Mouse (Mus musculus) brain, embryonic 14.5 days (tissue): ENCODE measurements around the gene Pgap3. TPM values are rescaled to one million over a fixed set of nuclear protein-coding genes. Genes with fewer than 3 reads are reported as not detected.
A peak's percentile ranks its signal among the peaks of the same experiment; 100 is the strongest.

Experiments used
- DNase-seq: peaks from one replicate; pipeline ENCODE4 v3.0.0-alpha.2; 2011; ENCODE audit warnings: low read depth
- CTCF ChIP-seq: fragments of 200-500 bp; IDR thresholded peaks from 2 replicates; pipeline ENCODE4 v1.5.1; 2012; ENCODE audit warnings: inconsistent platforms, mild to moderate bottlenecking, moderate library complexity, borderline replicate concordance; ENCODE audit not compliant: insufficient read depth, insufficient read length; ENCODE audit errors: extremely low read depth
- POLR2A ChIP-seq: fragments of 200-500 bp; IDR thresholded peaks from 2 replicates; pipeline ENCODE4 v1.6.1; 2012; ENCODE audit warnings: mild to moderate bottlenecking, inconsistent platforms, borderline replicate concordance; ENCODE audit not compliant: poor library complexity, insufficient read depth, insufficient read length, severe bottlenecking; ENCODE audit errors: extremely low read depth
- polyA plus RNA-seq: library from polyadenylated mRNA; depleted of rRNA; stranded (reverse); fragments of >200 nt; gene quantifications from 2 replicates; pipeline ENCODE4 v1.2.3, GENCODE M21; 2012

Pgap3 gene
- polyA plus RNA-seq, 1 experiment = 12.0 TPM

DNA sequence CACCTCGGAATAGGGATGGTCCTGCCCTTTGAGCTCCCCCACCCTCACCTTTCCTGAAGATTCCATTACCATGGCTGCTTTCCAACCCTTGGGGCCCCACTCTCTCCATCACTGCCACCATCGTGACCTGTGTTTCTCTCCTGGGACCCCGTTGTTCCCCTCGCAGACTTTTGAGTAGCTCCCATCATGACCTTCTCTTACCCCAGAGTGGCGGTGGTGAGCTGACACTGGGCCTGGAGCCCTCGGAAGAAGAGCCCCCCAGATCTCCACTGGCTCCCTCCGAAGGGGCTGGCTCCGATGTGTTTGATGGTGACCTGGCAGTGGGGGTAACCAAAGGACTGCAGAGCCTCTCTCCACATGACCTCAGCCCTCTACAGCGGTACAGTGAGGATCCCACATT, 35.4 kb upstream of the Pgap3 start:
- TF ChIP-seq POLR2A = no peak
- TF ChIP-seq CTCF = no peak
- DNase-seq = no peak

DNA sequence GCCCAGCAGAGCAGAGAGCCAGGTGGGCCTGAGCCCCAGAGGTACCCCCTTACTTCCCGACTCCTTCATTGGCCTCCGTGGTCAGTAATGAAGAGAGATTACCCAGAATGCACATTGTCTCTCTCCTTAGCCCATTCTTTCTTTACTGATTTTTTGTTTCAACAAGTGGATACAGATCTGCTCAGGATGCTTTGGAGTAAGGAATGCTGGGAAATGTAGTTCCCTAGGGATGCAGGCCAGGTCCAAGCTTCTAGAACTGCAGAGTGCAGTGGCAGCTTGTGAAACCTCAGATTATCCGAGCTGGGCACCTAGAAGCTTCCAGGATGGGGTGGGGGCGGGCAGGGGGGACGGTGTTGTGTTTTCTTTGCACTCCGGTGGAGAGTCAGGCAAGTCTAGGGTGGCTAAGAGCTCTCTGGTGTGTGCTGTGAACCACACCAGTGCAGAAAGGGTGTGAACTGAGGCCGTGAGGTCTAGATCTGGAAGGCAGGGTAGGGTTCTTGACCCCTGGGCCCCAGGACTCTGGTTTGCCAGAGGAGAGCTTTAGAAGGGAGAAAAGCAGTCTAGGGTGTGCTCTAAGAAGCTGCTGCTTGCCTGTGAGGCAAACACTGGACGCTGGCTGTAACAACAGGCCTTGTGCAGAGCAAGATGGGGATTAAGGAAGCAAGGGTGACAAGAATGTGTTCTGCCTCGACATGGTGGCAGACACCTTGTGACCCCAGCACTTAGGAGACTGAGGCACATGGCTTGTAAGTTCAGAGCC, 31.6 kb upstream of the Pgap3 start:
- no peak for DNase-seq
- no peak for TF ChIP-seq CTCF
- no peak for TF ChIP-seq POLR2A

DNA sequence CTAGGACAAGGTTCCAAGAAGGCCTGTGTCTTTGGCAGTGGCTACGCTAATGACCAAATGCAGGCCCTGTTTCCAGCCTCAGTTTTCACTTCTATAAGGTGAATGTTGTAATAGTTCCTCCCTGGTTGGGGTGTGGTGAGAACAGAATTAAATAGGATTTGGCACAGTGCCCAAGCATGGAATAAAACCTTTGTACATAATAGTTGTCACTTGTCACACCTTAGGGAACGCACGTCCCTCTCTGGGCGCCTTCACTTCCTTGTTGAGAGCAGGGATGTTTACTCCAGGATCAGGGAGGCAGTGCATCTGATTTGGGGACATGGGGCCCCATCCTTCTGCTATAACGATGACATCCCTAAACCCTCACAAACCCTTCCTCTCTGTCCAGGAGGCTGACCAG, 28.1 kb upstream of the Pgap3 start:
- no peak for DNase-seq
- TF ChIP-seq CTCF (no peak), POLR2A (no peak)

DNA sequence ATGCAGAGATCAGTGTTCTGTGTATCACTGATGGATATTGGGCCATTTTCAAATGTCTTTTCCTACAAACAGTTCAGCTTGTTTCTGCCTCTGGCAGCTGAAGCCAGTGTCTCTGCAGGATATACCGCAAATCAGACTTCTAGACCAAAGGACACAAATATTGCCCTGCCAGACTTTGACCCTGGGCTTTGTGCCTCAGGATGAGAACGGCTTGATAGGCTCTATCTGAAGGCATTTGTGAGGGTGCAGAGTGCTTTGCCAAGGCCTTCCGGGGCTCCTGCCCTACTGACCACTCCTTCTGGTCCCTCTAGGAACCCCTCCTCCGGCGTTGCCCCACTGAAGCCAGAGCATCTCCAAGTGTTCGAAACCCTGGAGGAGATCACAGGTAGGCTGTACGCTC, 26.3 kb upstream of the Pgap3 start:
- DNase-seq = no peak
- TF ChIP-seq CTCF = no peak
- TF ChIP-seq POLR2A = no peak

DNA sequence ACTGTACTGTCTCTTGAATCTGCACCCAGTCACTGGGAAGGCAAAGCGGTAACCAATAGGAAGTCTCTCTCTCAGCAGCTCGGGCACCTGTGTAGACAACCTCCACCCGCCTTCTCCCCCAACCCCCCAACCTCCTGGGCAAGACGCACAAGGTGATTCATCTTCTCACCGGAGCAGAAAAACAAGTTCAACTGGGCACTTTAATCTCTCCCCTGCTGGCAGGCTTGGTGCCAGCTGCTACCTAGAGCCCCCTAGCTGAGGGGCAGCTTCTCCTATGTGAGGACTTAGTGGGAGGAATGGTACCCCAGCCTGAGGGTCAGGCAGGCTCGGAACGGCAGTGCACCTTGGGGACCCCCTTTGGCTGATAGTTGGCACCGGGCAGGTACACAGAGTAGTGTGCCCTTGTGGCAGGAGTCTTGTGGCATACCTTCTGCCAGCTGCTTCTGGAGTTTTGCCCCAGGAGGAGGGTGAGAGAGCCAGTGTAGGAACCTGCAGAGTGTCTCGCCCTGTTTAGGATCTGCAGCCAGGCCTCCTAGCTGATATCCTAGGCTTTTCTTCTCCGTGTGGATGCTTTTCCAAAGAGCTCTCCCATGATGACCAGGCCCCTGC, 18.8 kb upstream of the Pgap3 start:
- TF ChIP-seq POLR2A = no peak
- TF ChIP-seq CTCF = no peak
- no peak for DNase-seq

DNA sequence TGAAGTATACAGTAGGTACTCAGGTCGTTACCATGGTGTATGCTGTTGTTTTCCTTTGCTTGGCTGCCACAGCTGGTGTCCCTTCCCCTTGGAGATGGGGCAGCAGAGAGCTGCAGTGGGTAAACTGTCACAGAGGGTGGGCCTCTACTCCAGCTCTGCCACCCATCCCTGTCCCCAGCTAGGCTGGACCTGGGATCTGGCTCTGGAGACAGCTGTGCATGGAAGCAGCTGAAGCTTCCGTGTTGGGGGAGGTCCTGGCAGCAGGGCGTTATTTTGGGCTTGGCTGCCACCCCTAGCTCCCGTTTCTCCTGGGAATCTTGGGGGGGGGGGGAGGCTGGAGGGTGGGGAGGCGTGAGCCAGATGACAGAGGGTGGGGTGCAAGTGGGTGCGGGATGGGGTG, 18.0 kb upstream of the Pgap3 start:
- no peak for TF ChIP-seq CTCF
- TF ChIP-seq POLR2A = no peak
- no peak for DNase-seq

DNA sequence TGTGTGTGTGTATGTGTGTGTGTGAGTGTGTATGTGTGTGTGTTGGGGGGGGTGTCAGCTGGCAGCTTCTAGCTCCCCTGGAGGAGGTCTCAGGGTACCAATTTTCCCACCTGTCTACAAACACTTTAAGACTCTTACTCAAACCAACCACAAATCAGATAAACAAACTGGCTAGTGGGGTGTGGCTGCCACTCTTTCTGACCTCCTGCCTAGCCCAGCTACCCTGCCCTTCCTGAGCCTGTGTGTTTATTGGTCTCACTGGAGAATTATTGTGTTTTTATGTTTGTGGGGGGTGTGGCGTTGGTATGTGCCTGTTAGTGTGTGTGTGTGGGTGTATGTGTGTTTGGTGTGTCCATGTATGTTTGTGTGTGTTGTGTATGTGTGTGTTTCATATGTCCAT, 16.8 kb upstream of the Pgap3 start:
- TF ChIP-seq POLR2A (no peak), CTCF (no peak)
- DNase-seq = no peak

DNA sequence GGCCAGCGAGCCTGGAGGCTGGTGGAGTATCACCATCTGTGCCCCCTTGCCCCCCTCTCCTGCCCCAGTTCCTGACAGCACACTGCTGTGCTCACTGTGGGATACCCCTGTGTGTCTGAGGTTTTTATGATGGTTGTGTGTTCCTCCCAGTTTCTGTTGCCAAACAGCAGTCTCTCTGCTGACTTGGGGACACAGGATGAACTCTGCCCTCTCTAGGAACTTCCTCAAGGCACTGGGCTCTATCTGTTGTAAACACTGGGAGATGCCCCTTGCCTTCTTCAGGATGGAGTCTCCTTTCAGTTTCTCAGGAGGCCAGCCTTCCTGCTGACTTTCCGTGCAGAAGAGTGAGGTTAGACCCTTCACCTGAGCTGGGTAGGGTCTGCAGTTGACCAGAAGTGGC, 13.9 kb upstream of the Pgap3 start:
- TF ChIP-seq POLR2A (no peak), CTCF (no peak)
- DNase-seq = no peak

DNA sequence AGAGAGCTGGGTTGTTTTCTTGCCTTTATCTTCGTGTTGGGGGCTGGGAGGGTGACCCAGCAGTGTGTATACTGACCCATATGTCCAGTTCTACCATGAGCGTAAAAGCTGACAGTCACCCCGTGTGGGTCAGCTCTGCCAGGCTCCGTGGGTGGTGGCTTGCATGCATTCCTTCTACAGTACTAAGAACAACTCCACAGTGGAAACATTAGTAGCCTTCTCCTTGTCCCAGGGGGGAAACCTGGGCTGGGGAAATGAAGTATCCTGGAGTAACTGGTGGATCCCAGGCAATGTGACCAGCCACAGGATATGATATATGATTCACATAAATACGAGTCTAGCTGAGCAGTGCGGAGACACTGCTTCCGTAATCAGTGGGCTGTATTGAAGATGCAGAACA, 13.4 kb upstream of the Pgap3 start:
- no peak for DNase-seq
- TF ChIP-seq POLR2A (no peak), CTCF (no peak)

DNA sequence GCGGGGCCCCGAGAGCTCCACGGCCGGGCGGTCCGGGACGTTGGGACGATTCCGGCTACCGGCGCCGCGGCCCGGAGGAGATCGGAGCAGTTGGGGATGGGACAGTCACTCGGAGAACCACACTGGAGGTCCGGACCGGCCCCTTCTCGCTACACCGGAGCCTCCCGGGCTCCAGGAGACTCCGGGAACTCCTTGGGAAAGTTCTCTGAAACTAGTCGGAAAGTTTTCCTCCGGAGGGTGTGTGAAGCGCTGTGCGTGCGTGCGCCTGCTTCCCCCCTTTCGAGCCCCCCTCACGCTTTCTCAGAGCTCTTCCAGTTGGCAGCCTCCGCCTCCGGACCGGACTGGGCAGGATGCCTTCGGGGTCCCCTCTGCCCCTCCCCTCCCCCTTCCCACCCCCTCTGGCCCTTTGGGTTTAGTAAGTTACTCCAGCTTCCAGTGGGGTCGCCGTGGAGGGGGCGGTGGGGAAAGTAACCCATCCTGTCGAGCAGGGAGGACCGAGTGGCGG, 12.6 kb upstream of the Pgap3 start:
- no peak for TF ChIP-seq POLR2A
- no peak for TF ChIP-seq CTCF
- peak; percentile 70 for DNase-seq

DNA sequence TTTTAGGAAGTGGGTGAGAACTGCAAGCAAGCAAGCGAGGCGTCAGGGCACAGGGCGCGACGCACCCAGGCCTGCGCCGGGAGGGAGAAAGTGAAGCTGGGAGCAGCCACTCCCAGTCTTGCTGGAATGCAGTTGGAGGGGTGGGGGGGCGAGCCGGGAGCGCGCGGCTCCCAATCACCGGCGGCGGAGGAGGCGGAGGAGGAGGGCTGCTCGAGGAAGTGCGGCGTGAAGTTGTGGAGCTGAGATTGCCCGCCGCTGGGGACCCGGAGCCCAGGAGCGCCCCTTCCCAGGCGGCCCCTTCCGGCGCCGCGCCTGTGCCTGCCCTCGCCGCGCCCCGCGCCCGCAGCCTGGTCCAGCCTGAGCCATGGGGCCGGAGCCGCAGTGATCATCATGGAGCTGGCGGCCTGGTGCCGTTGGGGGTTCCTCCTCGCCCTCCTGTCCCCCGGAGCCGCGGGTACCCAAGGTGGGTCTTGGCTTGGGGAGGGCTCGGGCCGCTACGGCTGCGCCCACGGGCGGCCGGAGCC, 12.0 kb upstream of the Pgap3 start, which contains the start of gene Erbb2:
Erbb2 (plus strand) TSS at position 198 of the 524 bp plus-strand sequence.
- peak; percentile 52; the same call in 1 of the 2 replicates for TF ChIP-seq POLR2A
- TF ChIP-seq CTCF = no peak
- DNase-seq = peak; percentile 88

DNA sequence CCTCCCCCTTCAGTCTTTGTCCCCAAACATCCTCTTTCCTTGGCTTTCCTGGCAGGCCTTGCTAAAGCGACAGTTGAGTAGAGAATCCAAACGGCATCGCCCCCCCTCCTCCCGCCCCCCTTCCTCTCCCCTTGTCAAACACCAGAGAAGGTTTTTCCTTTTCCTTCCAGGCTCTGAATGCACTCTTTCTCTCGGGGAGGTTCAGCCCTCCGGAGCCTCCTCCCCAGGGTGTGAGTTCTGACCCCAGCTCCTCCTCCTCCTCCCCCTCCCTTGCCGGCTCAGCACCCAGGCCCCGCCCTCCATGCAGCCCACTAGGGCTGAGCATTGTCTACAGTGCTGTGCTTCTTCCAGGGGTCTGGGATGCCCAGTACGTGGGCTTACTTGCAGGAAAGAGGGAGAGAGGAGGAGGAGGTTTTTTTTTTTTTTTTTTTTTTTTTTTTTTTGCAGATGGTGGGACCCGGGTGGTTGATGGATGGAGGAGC, 9.1 kb upstream of the Pgap3 start:
- no peak for TF ChIP-seq CTCF
- no peak for TF ChIP-seq POLR2A

DNA sequence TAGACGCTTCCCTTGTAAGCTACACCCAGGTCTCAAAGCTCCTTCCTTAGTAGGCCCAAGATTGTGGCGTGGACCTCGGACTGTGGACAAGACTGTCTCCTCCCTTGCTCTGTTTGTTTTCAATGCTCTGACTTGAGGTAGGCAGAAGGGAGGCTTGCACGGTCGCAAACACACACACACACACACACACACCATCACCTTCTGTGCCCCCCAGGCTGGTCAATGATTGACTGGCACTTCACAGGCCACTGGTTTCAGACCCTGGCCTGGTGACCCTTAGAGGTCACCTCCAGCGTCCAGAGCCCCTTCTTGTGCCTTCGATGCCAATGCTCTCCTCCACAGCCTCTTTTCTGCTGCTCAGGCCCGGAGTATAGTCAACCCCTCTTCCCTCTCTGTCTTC, 8.6 kb upstream of the Pgap3 start:
- no peak for DNase-seq
- no peak for TF ChIP-seq CTCF
- TF ChIP-seq POLR2A = no peak

More for the DNA sequence above, 9.1 kb upstream of the Pgap3 start:
- peak; percentile 73 for DNase-seq
